Mouse (Mus musculus): ENCODE results near the gene Klhl10.

- no peak for TF ChIP-seq CTCF (IDR thresholded peaks at IDR 0.05)
- TF ChIP-seq EP300 (IDR thresholded peaks at IDR 0.05), result no peak
Measured at GRCm38 (mm10) chr11:100403445-100404134, 38.1 kb upstream of the Klhl10 start.
